Mouse (Mus musculus) adrenal gland, postnatal 14 days (tissue): ENCODE results near the gene Snf8. TPM values are rescaled to one million over a fixed set of nuclear protein-coding genes. Genes with fewer than 3 reads are reported as not detected.

ENCODE experiments used
- DNase-seq: peaks from one replicate; pipeline ENCODE4 v3.0.0; 2021; ENCODE audit warnings: mixed read lengths
- total RNA-seq: library from RNA; stranded (reverse); gene quantifications from 2 replicates; pipeline ENCODE4 v1.2.3, GENCODE M21; 2021

Gene Snf8
- total RNA-seq, 1 experiment from 2014 or later: 77.7 TPM

GRCm38 (mm10) chr11:96074351-96075176 lies 39.9 kb downstream of the Snf8 start:
- DNase-seq: peak; percentile 34

DNA sequence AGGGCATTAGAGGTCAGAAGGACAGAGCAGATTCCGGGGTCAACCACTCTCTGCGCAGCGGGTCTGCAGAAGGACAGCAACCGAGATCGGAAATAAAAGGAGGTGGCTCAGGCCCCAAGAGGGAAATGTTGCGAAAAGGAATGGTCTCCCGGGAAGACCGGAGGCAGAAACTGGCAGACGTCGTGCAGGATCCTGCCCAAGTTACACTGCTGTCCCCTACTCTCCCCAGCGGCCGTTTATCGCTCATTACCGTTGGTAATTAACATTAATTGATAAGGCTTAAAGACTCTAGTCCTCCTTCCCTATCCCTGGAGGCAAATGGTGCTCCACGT lies 40.5 kb downstream of the Snf8 start:
- DNase-seq: peak; percentile 71

DNA sequence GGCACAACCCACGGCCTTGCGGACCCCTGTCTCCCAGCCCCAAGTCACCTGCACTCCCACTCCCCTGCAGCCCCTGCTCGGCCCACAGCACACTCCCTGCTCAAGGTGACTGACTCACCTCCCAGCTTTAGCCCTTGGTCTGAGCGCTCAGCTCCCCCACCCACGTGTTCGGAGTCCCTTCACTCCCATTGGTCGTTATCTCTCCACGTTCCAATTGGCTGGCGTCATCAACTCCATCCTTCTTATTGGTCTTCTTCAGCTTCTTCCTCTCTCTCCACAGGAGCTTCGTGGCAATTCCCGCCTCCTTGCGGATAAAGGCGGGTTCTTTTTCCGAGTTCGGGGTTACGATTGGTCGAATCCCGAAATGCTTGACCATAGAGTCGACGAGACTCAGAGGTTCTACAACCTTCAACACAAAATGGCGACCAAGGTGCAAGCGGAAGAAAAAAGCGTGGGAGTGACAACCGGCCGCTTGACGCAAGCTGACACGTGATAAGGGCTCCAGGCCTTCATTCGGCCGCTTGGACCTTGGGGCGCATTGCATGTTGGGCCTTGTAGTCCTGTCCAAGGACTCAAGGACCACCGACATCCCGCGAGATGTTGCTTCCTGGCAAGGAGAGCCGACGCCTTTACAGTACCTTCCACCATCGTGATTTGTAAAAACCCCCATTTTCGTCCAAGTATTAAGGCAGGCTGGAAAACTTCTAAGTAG lies 41.0 kb downstream of the Snf8 start, which contains the start of gene Atp5g1:
Gene Atp5g1, minus strand, starts transcription at position 162 of the 712 bp plus-strand sequence.
- peak; percentile 97 for DNase-seq

DNA sequence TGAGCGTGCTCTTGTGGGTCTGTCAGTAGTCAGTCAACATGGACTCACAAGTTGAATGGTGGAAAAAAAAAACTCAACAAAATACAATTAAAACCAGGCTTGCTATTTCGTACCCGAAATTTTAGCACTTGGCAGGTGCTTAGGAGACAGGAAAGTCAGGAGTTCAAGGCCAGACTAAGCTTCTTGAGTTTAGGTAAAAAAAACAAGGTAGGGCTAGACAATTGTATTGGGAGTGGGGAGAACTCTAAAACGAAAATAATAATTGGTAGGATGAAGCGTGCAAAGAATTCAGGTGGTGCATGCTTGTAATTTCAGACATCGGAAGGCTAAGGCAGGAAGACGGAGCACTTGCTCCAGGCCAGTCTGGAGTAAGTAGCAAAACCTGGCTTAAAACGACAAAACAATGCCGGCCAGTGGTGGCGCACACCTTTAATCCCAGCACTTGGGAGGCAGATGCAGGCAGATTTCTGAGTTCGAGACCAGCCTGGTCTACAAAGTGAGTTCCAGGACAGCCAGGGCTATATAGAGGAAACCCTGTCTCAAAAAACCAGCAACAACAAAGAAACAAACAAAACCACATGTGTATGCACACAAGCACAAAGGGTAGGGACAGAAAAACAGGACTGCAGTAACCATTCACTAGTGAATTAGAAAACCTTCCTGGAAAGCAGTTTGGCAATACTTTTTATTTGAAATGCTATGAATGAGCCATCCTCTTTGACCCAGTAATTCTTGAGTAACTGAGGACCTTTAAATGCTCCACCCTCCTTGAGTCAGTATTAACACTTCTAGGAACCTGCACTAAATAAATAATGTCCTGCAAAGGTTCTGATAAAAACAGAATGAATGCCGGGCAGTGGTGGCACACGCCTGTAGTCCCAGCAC lies 41.8 kb downstream of the Snf8 start:
- DNase-seq: no peak

DNA sequence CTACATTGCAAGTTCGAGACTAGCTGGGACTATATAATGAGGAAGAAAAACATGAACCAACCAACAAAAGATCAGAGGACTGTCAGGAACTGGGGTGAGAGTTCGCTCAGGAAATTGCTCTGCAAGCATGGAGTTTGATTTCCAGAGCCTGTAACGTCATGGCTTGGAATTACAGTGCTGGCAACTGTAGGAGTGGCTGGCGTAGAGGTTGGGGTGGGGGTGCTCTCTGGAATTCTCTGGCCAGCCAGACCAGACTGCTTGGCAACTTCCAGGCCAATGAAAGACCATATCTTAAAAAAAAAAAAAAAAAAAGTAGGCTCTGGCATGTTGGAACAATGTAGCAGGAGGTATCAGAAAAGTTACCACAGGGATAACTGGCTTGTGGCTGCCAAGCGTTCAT lies 46.1 kb downstream of the Snf8 start:
- DNase-seq: no peak

- DNase-seq: peak; percentile 16
Observed at GRCm38 (mm10) chr11:96082682-96083081, 48.0 kb downstream of the Snf8 start.

- no peak for DNase-seq
Observed at GRCm38 (mm10) chr11:96087981-96088380, 53.3 kb downstream of the Snf8 start.

- DNase-seq: peak; percentile 43
Observed at GRCm38 (mm10) chr11:96091073-96091472, 56.4 kb downstream of the Snf8 start.

DNA sequence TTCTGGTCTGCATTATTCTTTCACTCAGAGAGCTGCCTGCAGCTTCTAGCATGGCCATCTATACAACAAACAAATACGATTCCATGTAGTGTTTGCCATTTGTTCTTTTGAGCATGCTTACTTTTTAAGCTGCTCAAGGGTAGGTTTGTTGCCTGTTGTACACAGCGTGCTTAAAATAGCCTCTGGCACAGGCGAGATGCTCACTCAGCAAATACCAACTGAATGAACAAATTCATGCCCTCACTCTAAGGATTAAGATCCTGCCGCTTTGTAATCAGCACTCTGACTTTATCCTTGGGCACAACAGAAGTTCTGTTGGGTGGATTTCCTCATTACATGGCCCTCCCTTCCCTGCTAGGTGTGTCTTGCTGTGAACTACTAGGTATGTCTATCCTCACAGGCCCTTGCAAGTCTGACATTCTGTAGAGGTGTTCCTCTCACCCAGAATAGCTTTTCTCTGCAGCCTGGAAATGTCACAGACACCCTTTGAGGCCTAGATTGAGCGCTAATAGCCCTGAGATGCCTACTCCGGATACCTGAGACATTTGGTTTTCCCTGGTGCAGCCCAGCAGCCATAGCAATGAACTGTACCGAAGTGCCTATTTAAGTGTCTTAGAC lies 58.1 kb downstream of the Snf8 start:
- no peak for DNase-seq

- peak; percentile 75 for DNase-seq
Observed at GRCm38 (mm10) chr11:96093361-96093760, 58.7 kb downstream of the Snf8 start.

Other genes with a start within 250 kb of the Snf8 start
- gene Phospho1, start 210.4 kb upstream of the Snf8 start, total RNA-seq: 269 and 312 TPM in 2 replicates
- 30.3 and 31.4 TPM in 2 replicates for gene Gngt2, start 197.7 kb upstream of the Snf8 start, total RNA-seq
- gene Abi3, start 192.4 kb upstream of the Snf8 start, total RNA-seq: 15.6 and 20.9 TPM in 2 replicates
- gene B4galnt2, start 120.0 kb upstream of the Snf8 start, total RNA-seq: not detected in 2 replicates
- gene Igf2bp1, start 28.9 kb upstream of the Snf8 start, total RNA-seq: 5.0 and 8.4 TPM in 2 replicates
- not detected in 2 replicates for gene Gip, start 10.3 kb upstream of the Snf8 start, total RNA-seq
- gene Ube2z, start 30.5 kb downstream of the Snf8 start, total RNA-seq: 43.8 and 45.2 TPM in 2 replicates
- gene Atp5g1, start 40.8 kb downstream of the Snf8 start, total RNA-seq: 244 and 262 TPM in 2 replicates
- gene Calcoco2, start 77.1 kb downstream of the Snf8 start, total RNA-seq: not detected in 2 replicates
- gene Ttll6, start 98.9 kb downstream of the Snf8 start, total RNA-seq: not detected in 2 replicates
- gene Hoxb13, start 159.4 kb downstream of the Snf8 start, total RNA-seq: not detected in 2 replicates
- gene Hoxb9, start 236.6 kb downstream of the Snf8 start, total RNA-seq: 99.3 and 156 TPM in 2 replicates
- gene Hoxb8, start 247.0 kb downstream of the Snf8 start, total RNA-seq: 56.7 and 59.4 TPM in 2 replicates